Mouse (Mus musculus): ENCODE results near the gene Cd2bp2. TPM values are rescaled to one million over a fixed set of nuclear protein-coding genes. Genes with fewer than 3 reads are reported as not detected.

Gene Cd2bp2
- 91.6 and 92.0 TPM in 2 replicates for polyA plus RNA-seq (2014; fragmentation: Nextera tagmentation; extraction: Ambion mirVana)

DNA sequence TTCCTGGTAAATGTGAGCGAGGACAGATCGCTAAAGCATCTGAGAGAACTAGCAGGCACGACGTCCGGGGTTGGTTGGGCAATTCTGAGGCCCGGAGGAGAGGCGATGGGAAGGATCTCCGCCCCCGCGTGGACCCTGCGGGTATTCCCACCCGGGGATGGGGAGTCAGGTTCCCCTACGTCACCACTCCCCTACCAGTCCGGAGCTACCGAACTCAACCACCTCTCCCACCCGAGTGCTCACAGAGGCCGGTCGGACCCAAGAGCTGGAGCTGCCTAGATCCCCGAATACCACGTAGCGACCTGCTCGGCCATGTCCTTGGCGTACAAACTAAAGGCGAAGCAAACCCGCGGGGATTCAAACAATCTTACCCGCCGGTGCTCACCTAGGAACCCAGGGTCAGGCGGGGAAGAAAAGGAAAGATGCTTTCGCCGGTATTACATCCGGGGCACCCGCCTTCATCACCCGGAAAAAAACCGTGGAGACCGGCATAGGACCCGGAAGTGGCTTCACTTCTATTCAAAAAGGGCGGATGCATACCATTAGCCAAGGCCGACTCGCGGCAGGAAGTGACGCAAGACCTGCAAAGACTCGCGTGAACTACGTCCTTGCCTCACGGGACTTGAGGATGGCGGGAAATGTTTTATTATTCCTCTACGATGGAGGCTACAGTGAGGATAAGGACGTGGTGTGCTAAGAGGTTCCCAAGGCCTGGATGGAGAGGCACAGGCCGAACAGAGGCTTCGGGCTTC is at the start of gene Cd2bp2:
Gene Cd2bp2, minus strand, starts transcription at position 507 of the 752 bp plus-strand sequence.
- Histone ChIP-seq H3K27me3 (ENCODE audit: control insufficient read depth, insufficient read depth, low read length) (no peaks in the 10 kb centered on the region), H3K36me3 (ENCODE audit: control insufficient read depth, insufficient read depth, low read length) (peaks cover 26% of the 10 kb centered on the region), H3K9ac (ENCODE audit: low read length) (peak within 1 kb of the TSS; percentile 84), H3K4me3 (ENCODE audit: low read depth, low read length) (peak within 1 kb of the TSS; percentile 64), H3K27ac (ENCODE audit: low read depth, low read length) (peak within 1 kb of the TSS; percentile 82), H3K4me1 (ENCODE audit: control insufficient read depth, insufficient read depth, low read length) (peaks cover 10% of the 10 kb centered on the region), H3K4me2 (ENCODE audit: low read depth) (peak within 1 kb of the TSS; percentile 90), H3K9me3 (ENCODE audit: control insufficient read depth, low read length) (no peaks in the 10 kb centered on the region)
- ATAC-seq (ENCODE audit: insufficient read depth, low FRiP score, low TSS enrichment) (peak; percentile 96), DNase-seq (ENCODE audit: low spot score) (peak; percentile 95)
- under 1% methylated on average over 51 of the region's 51 CpGs for WGBS

DNA sequence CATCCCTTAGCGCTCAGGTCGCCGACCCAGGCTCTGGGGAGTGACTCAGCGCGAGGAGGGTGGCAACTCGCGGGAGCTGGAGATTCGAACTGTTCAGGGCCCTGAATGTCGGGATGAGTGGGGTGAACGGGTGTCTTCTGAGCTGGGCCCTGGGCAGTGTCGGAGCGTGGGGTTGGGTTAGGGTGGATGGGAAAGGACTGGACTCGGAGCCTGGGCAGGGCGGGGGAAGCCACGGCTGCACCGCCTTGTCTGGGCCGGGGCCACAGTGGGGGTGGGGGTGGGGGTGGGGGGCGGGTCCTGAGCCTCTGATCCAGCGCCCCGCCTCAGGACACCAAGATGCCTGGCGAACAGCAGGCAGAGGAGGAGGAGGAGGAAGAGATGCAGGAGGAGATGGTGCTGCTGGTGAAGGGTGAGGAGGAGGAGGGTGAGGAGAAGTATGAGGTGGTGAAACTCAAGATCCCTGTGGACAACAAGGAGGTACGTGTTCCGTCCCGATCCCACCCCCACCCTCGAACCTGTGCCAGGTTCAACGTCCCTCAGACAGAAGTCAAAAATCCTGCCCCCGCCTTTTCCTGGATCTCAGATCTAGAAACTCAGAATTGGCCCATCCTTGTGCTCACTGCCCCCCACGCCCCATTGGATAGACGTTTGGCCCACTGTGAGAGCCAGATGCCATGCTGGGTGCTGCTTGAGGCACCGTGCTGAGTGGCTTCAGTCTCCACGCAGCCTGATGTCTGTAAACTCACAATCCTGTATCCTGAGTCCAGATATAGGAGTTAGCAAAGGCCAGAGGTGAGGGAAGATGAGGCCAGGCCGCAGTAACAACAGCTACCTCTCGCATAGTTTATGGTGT is 49.0 kb upstream of the Cd2bp2 start:
- Histone ChIP-seq H3K36me3 (ENCODE audit: control insufficient read depth, insufficient read depth, low read length) (peaks cover 3% of the 10 kb centered on the region; the same call in 1 of the 2 replicates), H3K27ac (ENCODE audit: low read depth, low read length) (peak overlapping the region; percentile 77), H3K9ac (ENCODE audit: low read length) (peak overlapping the region; percentile 85), H3K4me2 (ENCODE audit: low read depth) (peak overlapping the region; percentile 72), H3K27me3 (ENCODE audit: control insufficient read depth, insufficient read depth, low read length) (no peaks in the 10 kb centered on the region), H3K4me1 (ENCODE audit: control insufficient read depth, insufficient read depth, low read length) (peaks cover 14% of the 10 kb centered on the region), H3K9me3 (ENCODE audit: control insufficient read depth, low read length) (no peaks in the 10 kb centered on the region), H3K4me3 (ENCODE audit: low read depth, low read length) (peak overlapping the region; percentile 67)
- WGBS, result 12% methylated on average over 26 of the region's 33 CpGs
- ATAC-seq (ENCODE audit: insufficient read depth, low FRiP score, low TSS enrichment) (peak; percentile 76), DNase-seq (ENCODE audit: low spot score) (no peak)

DNA sequence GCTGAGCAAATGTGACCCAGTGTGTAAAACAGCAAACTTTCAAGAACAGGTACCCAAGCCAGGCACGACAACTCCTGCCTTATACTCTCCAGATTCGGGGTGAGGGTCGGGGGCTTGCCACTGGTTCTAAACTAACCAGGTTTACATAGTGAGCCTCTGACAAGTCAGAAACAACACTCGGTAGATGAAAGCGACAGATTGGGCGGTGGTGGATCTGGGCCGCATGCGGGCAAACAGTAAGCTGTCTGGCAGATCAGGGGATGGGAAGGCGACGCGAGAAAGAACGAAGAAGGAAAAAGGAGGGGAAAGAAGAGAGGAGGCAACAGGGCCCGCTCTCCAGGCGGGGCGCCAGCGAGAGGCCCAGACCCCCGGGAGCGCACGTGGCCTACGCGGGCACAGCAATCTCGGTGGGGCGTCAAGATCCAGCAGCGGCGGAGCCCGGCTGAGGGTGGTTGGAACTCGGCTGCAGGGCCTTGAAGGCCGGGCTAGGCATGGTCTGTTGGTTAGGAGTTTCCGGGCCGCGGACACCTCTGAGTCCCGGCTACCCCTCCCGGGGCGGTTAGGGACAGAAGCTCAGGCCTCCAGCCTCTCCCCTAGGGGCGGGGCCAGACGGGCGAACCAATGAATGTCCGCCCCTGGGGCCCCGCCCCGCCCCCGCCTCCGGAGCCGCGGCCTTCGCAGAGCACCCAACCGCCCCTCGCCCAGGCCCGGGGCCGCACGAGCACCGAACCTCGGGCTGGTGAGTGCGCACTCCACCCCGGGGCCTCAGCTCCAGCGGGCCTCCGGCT is 48.2 kb upstream of the Cd2bp2 start, which contains the start of gene Zfp771:
Gene Zfp771, plus strand, starts transcription at position 405 of the 788 bp plus-strand sequence.
- peak; percentile 93 for ATAC-seq (ENCODE audit: insufficient read depth, low FRiP score, low TSS enrichment)
- peak within 1 kb of the TSS; percentile 85 for H3K9ac ChIP-seq (ENCODE audit: low read length)

DNA sequence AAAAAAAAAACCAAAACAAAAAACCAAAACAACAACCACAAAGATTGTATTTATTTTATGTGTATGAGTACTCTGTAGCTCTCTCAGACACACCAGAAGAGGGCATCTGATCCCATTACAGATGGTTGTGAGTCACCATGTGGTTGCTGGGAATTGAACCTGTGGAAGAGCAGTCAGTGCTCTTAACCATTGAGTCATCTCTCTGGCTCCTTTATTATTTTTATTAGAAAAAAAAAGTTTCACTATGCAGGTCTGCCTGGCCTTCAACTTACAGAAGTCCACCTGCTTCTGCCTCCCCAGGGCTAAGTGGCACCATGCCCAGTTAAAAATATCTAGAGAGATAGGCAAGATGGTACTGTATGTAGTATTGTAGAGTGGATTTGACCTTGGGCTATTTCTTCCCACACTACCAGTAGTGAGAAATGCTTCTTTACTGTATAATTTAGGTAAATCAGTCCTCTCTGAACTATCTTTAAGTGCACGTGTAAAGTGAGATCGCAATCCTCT is 47.6 kb upstream of the Cd2bp2 start:
- peak overlapping the region; percentile 72 for H3K4me2 ChIP-seq (ENCODE audit: low read depth)
- H3K9ac ChIP-seq (ENCODE audit: low read length), result no peak overlapping the region
- WGBS, result 42% methylated on average over 2 of the region's 2 CpGs
- no peaks in the 10 kb centered on the region for H3K9me3 ChIP-seq (ENCODE audit: control insufficient read depth, low read length)
- peaks cover 3% of the 10 kb centered on the region for H3K36me3 ChIP-seq (ENCODE audit: control insufficient read depth, insufficient read depth, low read length)
- no peak for DNase-seq (ENCODE audit: low spot score)
- peak overlapping the region; percentile 77 for H3K27ac ChIP-seq (ENCODE audit: low read depth, low read length)
- peak overlapping the region; percentile 67 for H3K4me3 ChIP-seq (ENCODE audit: low read depth, low read length)
- no peaks in the 10 kb centered on the region for H3K27me3 ChIP-seq (ENCODE audit: control insufficient read depth, insufficient read depth, low read length)
- H3K4me1 ChIP-seq (ENCODE audit: control insufficient read depth, insufficient read depth, low read length), result peaks cover 14% of the 10 kb centered on the region
- no peak for ATAC-seq (ENCODE audit: insufficient read depth, low FRiP score, low TSS enrichment)

More for the DNA sequence above, 48.2 kb upstream of the Cd2bp2 start, which contains the start of gene Zfp771:
- Histone ChIP-seq H3K4me1 (ENCODE audit: control insufficient read depth, insufficient read depth, low read length) (peaks cover 14% of the 10 kb centered on the region), H3K4me2 (ENCODE audit: low read depth) (peak within 1 kb of the TSS; percentile 72), H3K27ac (ENCODE audit: low read depth, low read length) (peak within 1 kb of the TSS; percentile 77), H3K36me3 (ENCODE audit: control insufficient read depth, insufficient read depth, low read length) (peaks cover 3% of the 10 kb centered on the region; the same call in 1 of the 2 replicates), H3K9me3 (ENCODE audit: control insufficient read depth, low read length) (no peaks in the 10 kb centered on the region), H3K27me3 (ENCODE audit: control insufficient read depth, insufficient read depth, low read length) (no peaks in the 10 kb centered on the region), H3K4me3 (ENCODE audit: low read depth, low read length) (peak within 1 kb of the TSS; percentile 67)
- peak; percentile 96 for DNase-seq (ENCODE audit: low spot score)
- 2% methylated on average over 47 of the region's 56 CpGs for WGBS

DNA sequence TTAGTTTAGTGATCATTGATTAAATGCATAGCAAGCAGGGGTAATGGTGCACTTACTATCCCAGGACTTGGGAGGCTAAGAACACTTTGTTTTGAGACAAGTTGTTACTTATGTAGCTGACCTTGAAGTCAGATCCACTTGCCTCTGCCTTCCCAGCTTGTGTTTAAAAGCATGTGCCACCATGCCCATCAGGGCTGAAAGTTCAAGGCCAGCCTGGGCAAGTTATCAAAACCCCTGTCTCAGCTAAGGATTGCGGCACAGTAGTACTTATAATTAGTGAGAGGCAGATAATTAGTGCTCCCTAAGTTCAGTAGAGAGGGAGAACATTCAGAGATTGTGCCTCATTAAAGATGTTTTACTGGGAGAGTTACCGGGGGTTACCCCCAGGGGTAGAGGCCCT is 38.9 kb upstream of the Cd2bp2 start:
- WGBS, result 100% methylated on average over 2 of the region's 2 CpGs
- H3K4me1 ChIP-seq (ENCODE audit: control insufficient read depth, insufficient read depth, low read length), result peaks cover 21% of the 10 kb centered on the region
- H3K9me3 ChIP-seq (ENCODE audit: control insufficient read depth, low read length), result no peaks in the 10 kb centered on the region
- ATAC-seq (ENCODE audit: insufficient read depth, low FRiP score, low TSS enrichment) (no peak), DNase-seq (ENCODE audit: low spot score) (no peak)
- H3K4me3 ChIP-seq (ENCODE audit: low read depth, low read length), result peak overlapping the region; percentile 94; the same call in 1 of the 2 replicates
- H3K27me3 ChIP-seq (ENCODE audit: control insufficient read depth, insufficient read depth, low read length), result no peaks in the 10 kb centered on the region
- H3K4me2 ChIP-seq (ENCODE audit: low read depth), result peak overlapping the region; percentile 82; the same call in 1 of the 2 replicates
- H3K9ac ChIP-seq (ENCODE audit: low read length), result no peak overlapping the region
- no peak overlapping the region for H3K27ac ChIP-seq (ENCODE audit: low read depth, low read length)
- H3K36me3 ChIP-seq (ENCODE audit: control insufficient read depth, insufficient read depth, low read length), result peaks cover 29% of the 10 kb centered on the region

DNA sequence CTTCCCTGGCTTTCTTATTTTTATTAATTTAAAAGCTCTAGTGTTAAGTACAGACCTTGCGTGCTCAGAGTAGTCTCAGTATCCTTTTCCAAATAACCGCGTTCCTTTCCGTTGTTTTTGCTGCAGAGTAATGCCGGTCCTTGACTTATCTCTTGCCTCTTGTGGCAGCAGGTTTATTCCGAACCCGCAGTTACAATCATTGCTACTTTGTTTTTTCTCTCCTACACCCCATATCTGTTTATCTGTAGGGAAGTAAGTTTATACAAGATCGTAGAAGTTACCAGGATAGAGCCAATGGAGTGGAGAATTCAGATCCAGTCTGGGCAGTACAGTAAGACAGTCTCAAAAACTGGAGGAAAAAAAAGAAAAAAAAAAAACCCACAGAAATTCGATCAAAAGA is 37.9 kb upstream of the Cd2bp2 start:
- Histone ChIP-seq H3K4me2 (ENCODE audit: low read depth) (peak overlapping the region; percentile 82), H3K9me3 (ENCODE audit: control insufficient read depth, low read length) (no peaks in the 10 kb centered on the region), H3K4me1 (ENCODE audit: control insufficient read depth, insufficient read depth, low read length) (peaks cover 21% of the 10 kb centered on the region), H3K4me3 (ENCODE audit: low read depth, low read length) (peak overlapping the region; percentile 94), H3K27me3 (ENCODE audit: control insufficient read depth, insufficient read depth, low read length) (no peaks in the 10 kb centered on the region), H3K27ac (ENCODE audit: low read depth, low read length) (peak overlapping the region; percentile 98), H3K9ac (ENCODE audit: low read length) (peak overlapping the region; percentile 95), H3K36me3 (ENCODE audit: control insufficient read depth, insufficient read depth, low read length) (peaks cover 32% of the 10 kb centered on the region)
- DNase-seq (ENCODE audit: low spot score) (no peak), ATAC-seq (ENCODE audit: insufficient read depth, low FRiP score, low TSS enrichment) (no peak)
- 8% methylated on average over 9 of the region's 9 CpGs for WGBS

DNA sequence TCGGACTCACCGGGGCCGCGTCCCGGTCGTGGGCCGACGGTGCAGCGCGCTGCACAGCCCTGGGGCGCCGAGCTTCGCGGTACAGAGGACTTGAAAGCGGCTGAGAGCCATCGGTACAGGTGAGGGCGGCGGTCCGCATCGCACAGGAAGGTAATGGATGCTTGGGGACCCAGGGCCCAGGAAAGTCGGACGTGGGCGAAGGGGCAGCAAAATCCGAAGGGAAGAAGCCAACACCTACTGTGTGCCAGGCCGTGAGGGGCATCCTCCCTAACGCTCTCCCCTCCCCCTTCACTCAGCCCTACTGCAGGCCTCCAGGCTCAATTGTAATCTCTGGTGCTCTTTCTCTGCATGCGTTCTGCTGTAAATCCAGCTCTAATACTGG is 37.5 kb upstream of the Cd2bp2 start:
- Histone ChIP-seq H3K4me3 (ENCODE audit: low read depth, low read length) (peak overlapping the region; percentile 94), H3K9ac (ENCODE audit: low read length) (peak overlapping the region; percentile 95), H3K4me2 (ENCODE audit: low read depth) (peak overlapping the region; percentile 82), H3K27me3 (ENCODE audit: control insufficient read depth, insufficient read depth, low read length) (no peaks in the 10 kb centered on the region), H3K9me3 (ENCODE audit: control insufficient read depth, low read length) (no peaks in the 10 kb centered on the region), H3K27ac (ENCODE audit: low read depth, low read length) (peak overlapping the region; percentile 98), H3K36me3 (ENCODE audit: control insufficient read depth, insufficient read depth, low read length) (peaks cover 32% of the 10 kb centered on the region), H3K4me1 (ENCODE audit: control insufficient read depth, insufficient read depth, low read length) (peaks cover 21% of the 10 kb centered on the region)
- ATAC-seq (ENCODE audit: insufficient read depth, low FRiP score, low TSS enrichment) (peak; percentile 52), DNase-seq (ENCODE audit: low spot score) (no peak)
- 0% methylated on average over 27 of the region's 27 CpGs for WGBS

All from neural tube, embryonic 11.5 days (tissue).